Mouse (Mus musculus) regulatory T cell (primary cell): ENCODE measurements around the gene Gm43302.
"Not testable (repeated sequence)": the region's sequence is repeated elsewhere in the genome, so short reads cannot be mapped to it uniquely, and the experiment has no call there.

Source experiments
- in situ Hi-C: fragments of 300-600 bp; cut with MboI, MseI; formaldehyde crosslinking; loops from one replicate; pipeline ENCODE4 v1.15.1; 2025; ENCODE audit warnings: high pct_unique_total_duplicates

The Gm43302 gene

DNA sequence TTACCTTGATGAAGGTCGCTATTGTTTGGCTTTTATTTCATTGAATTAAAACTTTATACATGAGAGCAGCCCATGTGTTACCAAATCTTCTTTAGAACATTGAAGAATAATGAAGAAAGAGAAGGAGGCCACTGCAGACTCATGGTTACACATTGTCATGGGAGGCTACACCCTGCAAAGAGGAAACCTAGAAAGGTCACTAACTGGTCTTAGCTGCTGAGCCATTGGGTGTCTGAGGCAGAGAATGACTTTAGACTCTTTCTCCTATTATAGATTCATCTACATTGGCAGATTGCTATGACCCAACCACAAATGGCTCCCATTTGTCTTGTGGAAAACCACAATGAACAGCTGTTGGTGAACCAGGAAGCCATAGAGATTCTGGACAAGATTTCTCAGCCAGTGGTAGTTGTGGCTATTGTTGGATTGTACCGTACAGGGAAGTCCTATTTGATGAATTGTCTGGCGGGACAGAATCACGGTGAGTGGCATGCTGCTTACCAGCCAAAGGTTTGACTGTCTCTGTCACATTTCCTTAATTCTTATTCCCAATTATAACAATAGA, 92.6 kb downstream of the Gm43302 start:
- in situ Hi-C loops: not testable (repeated sequence)

DNA sequence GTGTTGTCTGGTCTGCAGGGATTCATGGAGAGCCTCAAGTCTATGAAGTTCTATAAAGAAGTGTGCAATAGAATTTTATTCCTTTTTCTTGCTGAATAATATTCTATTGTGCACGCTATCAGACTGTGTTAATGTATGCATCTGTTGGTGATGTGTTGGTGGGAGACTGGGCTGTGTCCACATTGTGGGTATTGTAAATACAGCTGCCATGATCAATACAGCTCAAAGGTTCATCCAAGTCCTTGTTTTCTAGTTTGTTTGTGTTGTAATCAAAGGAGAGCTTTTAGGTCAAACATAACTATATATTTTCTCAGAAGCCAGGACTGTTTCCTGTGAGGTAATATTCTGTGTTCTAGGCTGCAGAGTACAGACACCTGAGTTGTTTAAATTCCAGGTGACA, 94.3 kb downstream of the Gm43302 start:
- in situ Hi-C loops: loop anchor here (10.0 kb wide), 1 partner anchor 46 kb away; no protein-coding TSS in a partner anchor

DNA sequence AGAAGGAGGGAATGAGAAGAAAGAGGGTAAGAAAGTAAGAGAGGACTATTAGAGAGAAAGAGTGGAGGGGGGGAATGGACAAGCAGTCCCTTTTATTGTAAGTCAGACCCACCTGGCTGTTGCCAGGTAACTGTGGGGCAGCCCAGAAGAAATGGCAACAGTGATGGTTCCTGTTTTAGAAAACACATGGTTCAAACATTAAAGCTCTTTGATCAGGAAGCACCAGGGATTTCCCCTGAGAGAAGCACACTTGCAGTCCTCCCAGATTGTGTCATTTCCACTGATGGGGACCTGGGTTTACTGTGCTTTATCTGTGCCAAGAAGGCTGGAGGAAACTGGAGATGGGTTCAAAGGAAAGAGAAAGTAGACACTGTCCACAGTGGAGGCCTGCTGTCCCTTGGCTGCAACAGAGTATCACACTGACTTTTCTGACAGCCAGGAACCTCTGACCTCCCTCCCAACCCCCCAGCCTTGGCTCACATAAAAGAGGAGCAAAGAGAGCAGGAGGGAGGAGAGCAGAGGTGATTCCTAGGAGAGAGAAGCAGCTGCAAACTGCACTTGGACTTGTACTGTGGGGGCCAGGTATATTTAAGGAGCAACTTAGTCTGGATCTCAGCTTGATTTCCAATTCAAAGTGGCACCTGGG, 95.5 kb downstream of the Gm43302 start:
- in situ Hi-C loops: loop anchor here (10.0 kb wide), 1 partner anchor 47 kb away; no protein-coding TSS in a partner anchor

DNA sequence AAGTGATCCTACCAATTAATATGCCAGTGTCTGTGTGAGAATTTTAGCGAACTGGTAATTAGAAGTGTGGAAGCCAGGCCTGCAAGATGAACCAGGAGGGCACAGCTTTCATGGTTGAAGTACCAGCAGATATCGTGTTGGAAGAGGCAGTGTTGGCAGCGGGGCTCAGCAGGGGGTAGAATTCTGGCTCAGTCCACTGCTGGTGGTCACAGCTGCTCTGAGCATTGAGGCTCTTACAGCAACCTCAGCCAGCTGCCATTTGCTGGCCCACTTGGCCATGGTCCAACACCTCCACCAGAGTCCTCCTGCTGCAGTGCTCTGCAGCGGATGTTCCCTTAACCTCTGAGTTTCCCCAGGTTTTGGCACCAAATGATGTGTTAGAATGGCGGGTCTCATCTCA, 97.2 kb downstream of the Gm43302 start:
- in situ Hi-C loops: loop anchor here (10.0 kb wide), 1 partner anchor 48 kb away; no protein-coding TSS in a partner anchor

DNA sequence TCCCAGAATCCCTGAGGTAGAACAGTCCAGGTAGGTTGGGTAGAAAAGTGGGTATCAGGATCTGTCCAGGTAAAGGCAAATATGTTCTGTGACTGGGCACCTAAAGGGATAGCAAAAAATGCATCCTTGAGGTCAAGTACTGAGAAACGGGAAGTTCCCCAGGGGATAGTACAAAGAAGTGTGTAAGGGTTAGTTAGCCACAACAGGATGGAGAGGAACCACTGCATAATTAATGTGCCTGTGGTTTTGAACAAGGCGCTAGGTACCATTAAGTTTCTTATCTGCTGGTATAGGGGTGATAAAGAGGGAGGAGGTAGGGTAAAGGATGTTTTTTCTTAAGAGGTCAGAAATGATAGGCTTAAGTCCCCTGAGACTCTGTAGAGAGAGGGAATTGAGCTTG, 101.0 kb downstream of the Gm43302 start:
- in situ Hi-C loops: loop anchor here (10.0 kb wide), 1 partner anchor 52 kb away; no protein-coding TSS in a partner anchor

DNA sequence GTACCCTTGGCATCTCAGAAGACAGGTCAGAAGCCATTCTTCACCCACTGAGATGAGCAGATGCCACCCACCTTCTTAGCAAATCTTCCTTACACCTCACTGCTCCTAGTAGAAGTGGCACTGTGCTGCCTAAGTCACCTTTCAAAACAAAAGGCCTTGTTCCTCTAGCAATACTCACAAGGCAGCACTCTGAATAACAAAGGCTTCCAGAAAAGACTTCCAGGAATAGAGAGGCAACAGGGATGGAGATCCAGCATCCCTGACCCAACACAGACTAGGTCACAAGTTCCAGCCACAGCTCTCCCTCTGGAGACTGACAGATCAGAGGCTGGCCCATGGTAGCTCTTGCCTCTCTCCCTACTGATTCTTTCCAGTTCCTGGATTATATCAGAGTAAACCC, 112.0 kb downstream of the Gm43302 start:
- in situ Hi-C loops: no loop called here
